In genomic region chr5:148679586-148679985, GRCm38 (mm10) we compare ENCODE assay signal across 21 mouse cellular contexts.
DNase-seq lines count a peak whose midpoint lies in the region; ATAC-seq and TF ChIP-seq lines count a peak whose summit lies in the region.
"Had no signal": no experiment of that assay in that cellular context is flagged by ENCODE, and none has a peak within 500 bp of the region (broad histone marks: within the 10 kb centered on the region; RNA-seq: fewer than 3 reads in every experiment).

No protein-coding gene starts in this region.

- no peak; the same call in 1 of the 2 replicates for TF ChIP-seq RAD21 in CH12.LX (IDR thresholded peaks at IDR 0.05; ENCODE audit: low read depth, low read length)

- H3K4me2 ChIP-seq in CH12.LX (ENCODE audit: insufficient read depth, low read depth, poor library complexity, severe bottlenecking), result no peak overlapping the region
- H3K4me2 ChIP-seq: embryonic facial prominence, embryonic 15.5 days; hindbrain, embryonic 13.5 days; midbrain, embryonic 11.5 days; stomach, embryonic 15.5 days had no signal

- in situ Hi-C loops in CH12.LX (cut with MboI; ENCODE audit: low pct_ligation_motif_present, low pct_unique_long_range_greater_than_20kb, low sequenced_read_pairs), result no loop called here

- peak; percentile 61 for DNase-seq in CH12.LX (ENCODE audit: extremely low read depth)
- DNase-seq in naive thymus-derived CD4-positive, alpha-beta T cell, adult 2 months (ENCODE audit: low read depth), result peak; percentile 56
- DNase-seq in thymus, postnatal 36 days, result peak; percentile 16 to 41
- DNase-seq in left cerebral cortex, postnatal 25 days (ENCODE audit: low spot score in 2 of 2), result no peak
- DNase-seq in right cerebral cortex, adult 18-20 months, result no peak
- no peak for DNase-seq in cerebellum, postnatal 4 days (ENCODE audit: low spot score in 2 of 2)
- DNase-seq: adrenal gland, adult 8-10 months; cerebellum, adult 9-10 months; gastrocnemius, postnatal 14 days; kidney, postnatal 10 days; lung, adult 18-20 months; lung, postnatal 36 days; right cerebral cortex, postnatal 4 days had no signal

- peak overlapping the region; percentile 59; the same call in 1 of the 2 replicates for H3K27ac ChIP-seq in CH12.LX (ENCODE audit: insufficient read depth, low read depth)
- H3K27ac ChIP-seq: embryonic facial prominence, embryonic 15.5 days; forebrain, embryonic 10.5 days; hindbrain, embryonic 13.5 days; layer of hippocampus, adult 2 months; stomach, embryonic 15.5 days had no signal

- intact Hi-C loops in left cerebral cortex, postnatal 25 days (cut with DNase I), result no loop called here

- H3K4me3 ChIP-seq in CH12.LX (replicated peaks in 1 of 3; ENCODE audit: low read depth in 2 of 3, low read length in 2 of 3, poor library complexity in 1 of 3), result no peak overlapping the region
- H3K4me3 ChIP-seq: embryonic facial prominence, embryonic 15.5 days; forebrain, embryonic 10.5 days; hindbrain, embryonic 13.5 days; layer of hippocampus, adult 2 months; stomach, embryonic 15.5 days had no signal

- TF ChIP-seq POLR2A in CH12.LX (IDR thresholded peaks at IDR 0.05; ENCODE audit: low read depth, low read length), result no peak

- H3K9ac ChIP-seq in CH12.LX (ENCODE audit: insufficient read depth, low read depth), result no peak overlapping the region
- H3K9ac ChIP-seq: embryonic facial prominence, embryonic 15.5 days; hindbrain, embryonic 13.5 days; stomach, embryonic 15.5 days had no signal

- no peak for TF ChIP-seq CTCF in CH12.LX (conservative IDR thresholded peaks at IDR 0.05 in 1 of 2, IDR thresholded peaks at IDR 0.05 in 1 of 2; ENCODE audit: low read depth in 2 of 2, low read length in 2 of 2)

- peaks cover 14% of the 10 kb centered on the region for H3K9me3 ChIP-seq in CH12.LX (replicated peaks; ENCODE audit: low read length)
- H3K9me3 ChIP-seq: embryonic facial prominence, embryonic 15.5 days; forebrain, embryonic 10.5 days; hindbrain, embryonic 13.5 days; stomach, embryonic 15.5 days had no signal

- H3K4me1 ChIP-seq in CH12.LX (ENCODE audit: control insufficient read depth in 1 of 2, insufficient read depth in 2 of 2), result peaks cover 4 to 17% of the 10 kb centered on the region in 2 experiments; a peak in 3 of 4 replicates
- H3K4me1 ChIP-seq: embryonic facial prominence, embryonic 15.5 days; forebrain, embryonic 10.5 days; hindbrain, embryonic 13.5 days; stomach, embryonic 15.5 days had no signal

- dilution Hi-C loops in CH12.LX (cut with MboI; ENCODE audit: extremely low pct_ligation_motif_present, extremely low pct_unique_long_range_greater_than_20kb, low sequenced_read_pairs), result no loop called here

- no peaks in the 10 kb centered on the region for H3K27me3 ChIP-seq in CH12.LX (replicated peaks)
- H3K27me3 ChIP-seq: embryonic facial prominence, embryonic 15.5 days; hindbrain, embryonic 13.5 days; stomach, embryonic 15.5 days had no signal

- no peaks in the 10 kb centered on the region for H3K36me3 ChIP-seq in CH12.LX (replicated peaks in 1 of 2; ENCODE audit: control insufficient read depth in 1 of 2, insufficient read depth in 1 of 2, low read length in 1 of 2)
- H3K36me3 ChIP-seq: embryonic facial prominence, embryonic 15.5 days; forebrain, embryonic 10.5 days; hindbrain, embryonic 13.5 days; stomach, embryonic 15.5 days had no signal

- no peak for TF ChIP-seq EP300 in CH12.LX (IDR thresholded peaks at IDR 0.05; ENCODE audit: low read length)

- ATAC-seq in common myeloid progenitor, adult 5-6 weeks (replicated peaks; ENCODE audit: low read depth, poor library complexity, severe bottlenecking), result peak; percentile 74
- ATAC-seq: intestine, postnatal 0 days had no signal

- H3K79me2 ChIP-seq in CH12.LX (replicated peaks; ENCODE audit: control insufficient read depth, extremely low read depth, insufficient read depth, poor library complexity, severe bottlenecking), result no peaks in the 10 kb centered on the region

TF ChIP-seq in CH12.LX, 34 proteins besides CTCF, POLR2A, EP300 and RAD21:
- TF ChIP-seq MEF2A (IDR thresholded peaks at IDR 0.05; ENCODE audit: borderline replicate concordance, low read depth, low read length), result no peak
- peak; percentile 50 for TF ChIP-seq ETS1 (conservative IDR thresholded peaks at IDR 0.05; ENCODE audit: low read depth, low read length)
- TF ChIP-seq TCF12 (IDR thresholded peaks at IDR 0.05; ENCODE audit: low read depth, low read length), result 0 out of 2 replicates have a peak, but pooled peaks have one; percentile 34

Comparison
In these comparisons a context has a peak if more than half of its experiments do, and no peak if none do; other contexts are left out.
1. DNase-seq: peak in CH12.LX (single experiment), naive thymus-derived CD4-positive, alpha-beta T cell, adult 2 months (single experiment) and thymus, postnatal 36 days (2 of 2); none in left cerebral cortex, postnatal 25 days (0 of 2), right cerebral cortex, adult 18-20 months (single experiment) and cerebellum, postnatal 4 days (0 of 2).